Mouse (Mus musculus) ES-Bruce4 (cell line): ENCODE results near the gene Srp72. TPM values are rescaled to one million over a fixed set of nuclear protein-coding genes. Genes with fewer than 3 reads are reported as not detected.
A peak's percentile ranks its signal among the peaks of the same experiment; 100 is the strongest.

Experiments
- H3K27ac ChIP-seq: 2 replicates; pipeline ENCODE4 v1.5.1; 2012; ENCODE audit warnings: low read length, inconsistent platforms; ENCODE audit not compliant: insufficient read depth
- H3K27me3 ChIP-seq: 2 replicates; pipeline ENCODE4 v1.6.1; 2012; ENCODE audit warnings: mild to moderate bottlenecking, low read length, inconsistent platforms; ENCODE audit not compliant: control insufficient read depth, poor library complexity, insufficient read depth, severe bottlenecking
- H3K36me3 ChIP-seq: 2 replicates; pipeline ENCODE4 v1.6.1; 2012; ENCODE audit warnings: inconsistent platforms, mild to moderate bottlenecking, low read length, moderate library complexity; ENCODE audit not compliant: control insufficient read depth, poor library complexity, insufficient read depth, severe bottlenecking
- H3K4me1 ChIP-seq: one replicate; pipeline ENCODE4 v1.8.1; 2011; ENCODE audit warnings: low read length; ENCODE audit not compliant: control insufficient read depth, insufficient read depth
- H3K4me3 ChIP-seq: 2 replicates; pipeline ENCODE4 v1.5.1; 2011; ENCODE audit warnings: low read depth, mild to moderate bottlenecking, low read length
- H3K9ac ChIP-seq: 2 replicates; pipeline ENCODE4 v1.6.1; 2012; ENCODE audit warnings: low read depth, mild to moderate bottlenecking, inconsistent platforms; ENCODE audit not compliant: poor library complexity, severe bottlenecking
- H3K9me3 ChIP-seq: replicated peaks from 2 replicates; pipeline ENCODE4 v1.6.1; 2012; ENCODE audit warnings: mild to moderate bottlenecking, low read length, inconsistent platforms; ENCODE audit not compliant: control insufficient read depth, poor library complexity, insufficient read depth, severe bottlenecking
- CTCF ChIP-seq: IDR thresholded peaks from one replicate; pipeline ENCODE4 v1.8.1; 2011; ENCODE audit warnings: low read depth, low read length
- EP300 ChIP-seq: IDR thresholded peaks from 2 replicates; pipeline ENCODE4 v1.6.1; 2011; ENCODE audit warnings: low read depth, low read length; ENCODE audit not compliant: insufficient read depth
- POLR2A ChIP-seq: IDR thresholded peaks from one replicate; pipeline ENCODE4 v1.8.1; 2011; ENCODE audit warnings: low read length; ENCODE audit not compliant: insufficient read depth
- polyA plus RNA-seq: library from polyadenylated mRNA; stranded (reverse); fragments of >200 nt; gene quantifications from 2 replicates; pipeline ENCODE4 v1.2.4, GENCODE M21; 2011; ENCODE audit warnings: low read depth; ENCODE audit not compliant: missing spikeins, insufficient read depth, insufficient read length

Gene Srp72
- 165 and 172 TPM in 2 replicates for polyA plus RNA-seq

GRCm38 (mm10) chr5:76974554-76975285 is at the start of gene Srp72:
Gene Srp72, plus strand, starts transcription at chr5:76974683.
- H3K27ac ChIP-seq = no peak within 1 kb of the TSS
- H3K4me3 ChIP-seq = peak within 1 kb of the TSS; percentile 99
- H3K9me3 ChIP-seq = no peaks in the 10 kb centered on the region
- no peaks in the 10 kb centered on the region for H3K27me3 ChIP-seq
- TF ChIP-seq EP300 (no peak), POLR2A (peak; percentile 40)
- peaks cover 14% of the 10 kb centered on the region for H3K36me3 ChIP-seq
- H3K4me1 ChIP-seq = no peaks in the 10 kb centered on the region
- H3K9ac ChIP-seq = peak within 1 kb of the TSS; percentile 85

GRCm38 (mm10) chr5:76928124-76928832 is 46.2 kb upstream of the Srp72 start:
- peaks cover 28% of the 10 kb centered on the region for H3K36me3 ChIP-seq
- H3K9me3 ChIP-seq = no peaks in the 10 kb centered on the region
- no peak overlapping the region for H3K9ac ChIP-seq
- TF ChIP-seq CTCF (no peak), POLR2A (no peak), EP300 (no peak)
- no peaks in the 10 kb centered on the region for H3K4me1 ChIP-seq
- H3K27me3 ChIP-seq = no peaks in the 10 kb centered on the region
- H3K27ac ChIP-seq = no peak overlapping the region
- no peak overlapping the region for H3K4me3 ChIP-seq

GRCm38 (mm10) chr5:76929180-76929877 is 45.2 kb upstream of the Srp72 start:
- no peak for TF ChIP-seq POLR2A
- TF ChIP-seq EP300 = no peak
- no peak for TF ChIP-seq CTCF
- Histone ChIP-seq H3K9ac (no peak overlapping the region), H3K27me3 (no peaks in the 10 kb centered on the region), H3K9me3 (no peaks in the 10 kb centered on the region), H3K4me3 (no peak overlapping the region), H3K4me1 (no peaks in the 10 kb centered on the region), H3K36me3 (peaks cover 27% of the 10 kb centered on the region), H3K27ac (no peak overlapping the region)

- no peak for TF ChIP-seq POLR2A
- TF ChIP-seq CTCF = no peak
- TF ChIP-seq EP300 = no peak
- no peak overlapping the region for H3K4me3 ChIP-seq
- no peaks in the 10 kb centered on the region for H3K27me3 ChIP-seq
- no peak overlapping the region for H3K27ac ChIP-seq
- H3K36me3 ChIP-seq = peaks cover 26% of the 10 kb centered on the region
- peaks cover 15% of the 10 kb centered on the region for H3K9me3 ChIP-seq
- peaks cover 2% of the 10 kb centered on the region for H3K4me1 ChIP-seq
- H3K9ac ChIP-seq = no peak overlapping the region
Observed at GRCm38 (mm10) chr5:76939717-76940116, 34.8 kb upstream of the Srp72 start.

GRCm38 (mm10) chr5:76941975-76942374 is 32.5 kb upstream of the Srp72 start:
- H3K9me3 ChIP-seq = peaks cover 15% of the 10 kb centered on the region
- H3K4me3 ChIP-seq = no peak overlapping the region

More at GRCm38 (mm10) chr5:76941975-76942374, 32.5 kb upstream of the Srp72 start:
- H3K9ac ChIP-seq = no peak overlapping the region
- H3K36me3 ChIP-seq = peaks cover 35% of the 10 kb centered on the region
- no peaks in the 10 kb centered on the region for H3K27me3 ChIP-seq
- TF ChIP-seq EP300 = no peak
- TF ChIP-seq CTCF = no peak
- no peak for TF ChIP-seq POLR2A
- no peak overlapping the region for H3K27ac ChIP-seq
- peaks cover 2% of the 10 kb centered on the region for H3K4me1 ChIP-seq
